Mouse (Mus musculus) cerebellum, adult 2 months (tissue): ENCODE data around the gene Fry. TPM values are rescaled to one million over a fixed set of nuclear protein-coding genes. Genes with fewer than 3 reads are reported as not detected.

Source experiments
- DNase-seq, 2 experiments: peaks; one replicate each; pipeline ENCODE4 v3.0.0; 2021
- H3K27ac ChIP-seq: fragments of 200-500 bp; 2 replicates; pipeline ENCODE4 v1.5.1; 2012; ENCODE audit warnings: low read length, control low read depth, inconsistent platforms; ENCODE audit not compliant: insufficient read depth
- H3K27me3 ChIP-seq: fragments of 200-500 bp; 2 replicates; pipeline ENCODE4 v1.6.1; 2012; ENCODE audit warnings: inconsistent platforms, mild to moderate bottlenecking, low read length, moderate library complexity; ENCODE audit not compliant: control insufficient read depth, insufficient read depth
- H3K4me1 ChIP-seq: fragments of 200-500 bp; 2 replicates; pipeline ENCODE4 v1.6.1; 2011; ENCODE audit warnings: low read length; ENCODE audit not compliant: control insufficient read depth, insufficient read depth
- H3K4me3 ChIP-seq: fragments of 200-500 bp; replicated peaks from 2 replicates; pipeline ENCODE3; 2011; ENCODE audit warnings: mild to moderate bottlenecking, low read depth, low read length, control low read depth; ENCODE audit not compliant: insufficient read depth
- CTCF ChIP-seq: fragments of 200-500 bp; IDR thresholded peaks from 2 replicates; pipeline ENCODE4 v1.5.1; 2011; ENCODE audit warnings: low read depth, mild to moderate bottlenecking, control low read depth, low read length, moderate library complexity, borderline replicate concordance; ENCODE audit not compliant: insufficient read depth
- POLR2A ChIP-seq: fragments of 200-500 bp; IDR thresholded peaks from 2 replicates; pipeline ENCODE4 v1.6.1; 2011; ENCODE audit warnings: low read length, control low read depth, borderline replicate concordance; ENCODE audit not compliant: insufficient read depth
- WGBS: fragments of 180-500 bp; shearing (Covaris S2); methylation state at CpG from one replicate; pipeline ENCODE4 v1.1.7; 2018; 5-methylcytosine and 5-hydroxymethylcytosine counted together
- polyA plus RNA-seq: library from polyadenylated mRNA; depleted of rRNA; stranded (reverse); fragments of >200 nt; gene quantifications from 2 replicates; pipeline ENCODE4 v1.2.3, GENCODE M21; 2012

Fry gene
- polyA plus RNA-seq, 1 experiment, result 92.2 TPM

DNA sequence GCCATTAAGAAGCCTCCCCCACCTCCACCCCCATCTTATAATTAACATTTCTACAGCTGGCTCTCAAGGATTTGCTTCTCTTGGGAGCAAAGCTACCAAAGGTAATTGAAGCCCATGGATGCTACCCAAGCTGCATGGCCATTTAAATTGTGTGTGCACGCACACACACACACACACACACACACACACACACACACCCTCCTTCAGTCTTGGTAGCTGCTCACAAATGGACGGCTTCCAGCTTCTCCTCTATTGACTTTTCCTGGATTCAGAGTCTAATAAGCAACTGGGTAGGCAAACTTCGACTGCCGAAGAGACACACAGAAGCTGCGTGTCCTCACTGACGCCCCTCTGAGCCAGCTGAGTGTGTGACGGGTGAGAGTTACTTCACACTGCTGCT lies 11.7 kb downstream of the Fry start:
- 54% methylated on average over 7 of the region's 7 CpGs for WGBS

DNA sequence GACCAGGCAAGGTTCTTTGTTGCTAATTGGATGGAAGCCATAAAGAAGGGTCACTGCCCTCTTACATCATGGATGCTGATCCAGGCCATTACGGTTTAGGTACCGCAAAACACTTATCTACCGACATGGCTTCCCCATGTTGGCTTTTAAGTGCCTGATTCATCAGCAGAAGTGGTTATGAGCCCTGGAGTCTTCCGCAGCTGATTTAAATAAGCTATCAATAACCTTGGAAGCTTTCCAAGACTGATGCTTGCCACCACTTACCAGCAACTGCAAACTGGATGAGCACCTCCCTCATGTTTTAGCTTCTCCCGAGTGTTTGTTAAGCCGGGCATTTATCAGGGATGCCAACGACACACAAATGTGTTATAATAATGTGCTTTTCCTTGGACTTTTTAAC lies 12.7 kb downstream of the Fry start:
- Histone ChIP-seq H3K27me3 (no peaks in the 10 kb centered on the region), H3K27ac (no peak overlapping the region), H3K4me1 (no peaks in the 10 kb centered on the region; the same call in 1 of the 2 replicates), H3K4me3 (no peak overlapping the region)
- DNase-seq, result no peak
- 85% methylated on average over 7 of the region's 7 CpGs for WGBS
- TF ChIP-seq POLR2A (no peak), CTCF (no peak)

More for the DNA sequence above, 11.7 kb downstream of the Fry start:
- TF ChIP-seq CTCF (no peak), POLR2A (no peak)
- no peak for DNase-seq
- Histone ChIP-seq H3K4me1 (no peaks in the 10 kb centered on the region; the same call in 1 of the 2 replicates), H3K27ac (no peak overlapping the region), H3K4me3 (no peak overlapping the region), H3K27me3 (no peaks in the 10 kb centered on the region)

DNA sequence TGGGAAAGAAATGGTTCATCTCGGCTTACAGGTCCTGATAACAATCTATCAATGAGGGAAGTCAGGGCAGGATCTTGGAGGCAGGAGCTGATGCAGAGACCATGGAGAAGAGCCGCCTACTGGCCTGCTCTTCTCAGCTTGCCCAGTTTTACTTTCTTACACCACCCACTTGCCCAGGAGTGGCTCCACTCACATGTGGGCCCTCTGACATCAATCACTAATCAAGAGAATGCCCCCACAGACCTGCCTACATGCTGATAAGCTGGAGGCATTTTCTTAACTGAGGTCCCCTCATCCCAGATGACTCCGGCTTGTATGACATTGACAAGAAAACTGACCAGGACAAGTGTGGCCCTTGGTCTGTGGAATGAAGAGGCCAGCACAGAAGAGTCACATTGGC lies 16.2 kb downstream of the Fry start:
- DNase-seq, result no peak
- no peak for TF ChIP-seq POLR2A
- TF ChIP-seq CTCF, result no peak
- WGBS, result 99% methylated on average over 3 of the region's 3 CpGs
- Histone ChIP-seq H3K27ac (no peak overlapping the region), H3K4me1 (no peaks in the 10 kb centered on the region), H3K4me3 (no peak overlapping the region), H3K27me3 (no peaks in the 10 kb centered on the region)

DNA sequence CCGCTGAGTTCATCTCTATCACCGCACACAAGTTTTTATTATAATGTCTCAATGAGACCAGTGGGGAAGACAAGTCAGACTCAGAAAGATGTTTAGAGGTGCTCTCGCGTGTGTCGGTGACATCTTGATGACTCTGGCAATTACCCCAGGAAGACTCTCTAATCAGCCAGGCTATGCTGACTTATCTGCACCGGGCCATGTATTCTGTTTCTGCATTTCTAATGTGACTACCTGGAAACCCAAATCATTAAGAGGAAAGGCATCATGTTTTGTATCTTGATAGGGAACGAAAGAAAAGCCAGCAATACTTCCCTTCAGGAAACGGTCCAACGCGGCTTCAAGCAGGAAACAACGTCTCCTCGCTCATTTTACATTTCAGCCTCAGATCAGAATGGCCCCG lies 17.1 kb downstream of the Fry start:
- DNase-seq, result no peak
- Histone ChIP-seq H3K4me3 (no peak overlapping the region), H3K27me3 (no peaks in the 10 kb centered on the region), H3K27ac (no peak overlapping the region), H3K4me1 (no peaks in the 10 kb centered on the region)
- 90% methylated on average over 13 of the region's 13 CpGs for WGBS
- no peak for TF ChIP-seq CTCF
- no peak for TF ChIP-seq POLR2A

DNA sequence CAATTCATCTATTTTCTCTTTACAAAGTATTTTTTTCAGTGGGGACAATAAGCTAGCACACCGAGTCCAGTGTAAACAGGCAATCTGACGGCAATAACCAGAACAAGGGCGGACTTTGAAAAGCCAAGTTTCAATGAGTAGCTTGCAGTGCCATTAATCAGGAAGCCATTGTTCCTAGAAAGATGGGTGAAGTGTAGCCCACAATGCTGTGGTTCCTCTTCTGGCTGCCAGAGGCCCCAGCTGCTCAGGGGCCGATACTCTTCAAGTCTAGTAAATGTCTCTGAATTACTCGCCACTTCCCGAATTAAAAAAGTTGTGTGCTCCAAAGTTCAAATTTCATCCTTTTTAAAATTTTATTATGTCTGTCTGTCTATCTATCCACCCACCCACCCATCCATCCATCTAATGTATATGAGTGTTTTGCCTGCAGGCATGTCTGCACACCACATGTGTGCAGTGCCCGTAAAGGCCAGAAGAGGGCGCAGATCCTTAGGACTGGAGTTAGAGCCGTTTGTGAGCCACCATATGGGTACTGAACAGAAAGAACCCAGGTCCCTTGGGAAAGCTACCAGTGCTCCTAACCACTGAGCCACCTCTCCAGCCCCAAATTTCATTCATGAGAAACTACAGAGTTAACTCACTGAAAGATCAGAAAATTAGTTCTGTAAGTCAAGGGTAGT lies 19.5 kb downstream of the Fry start:
- WGBS, result 85% methylated on average over 9 of the region's 9 CpGs
- Histone ChIP-seq H3K4me3 (no peak overlapping the region), H3K27ac (no peak overlapping the region), H3K27me3 (no peaks in the 10 kb centered on the region), H3K4me1 (no peaks in the 10 kb centered on the region)
- DNase-seq, result no peak
- TF ChIP-seq CTCF (no peak), POLR2A (no peak)

DNA sequence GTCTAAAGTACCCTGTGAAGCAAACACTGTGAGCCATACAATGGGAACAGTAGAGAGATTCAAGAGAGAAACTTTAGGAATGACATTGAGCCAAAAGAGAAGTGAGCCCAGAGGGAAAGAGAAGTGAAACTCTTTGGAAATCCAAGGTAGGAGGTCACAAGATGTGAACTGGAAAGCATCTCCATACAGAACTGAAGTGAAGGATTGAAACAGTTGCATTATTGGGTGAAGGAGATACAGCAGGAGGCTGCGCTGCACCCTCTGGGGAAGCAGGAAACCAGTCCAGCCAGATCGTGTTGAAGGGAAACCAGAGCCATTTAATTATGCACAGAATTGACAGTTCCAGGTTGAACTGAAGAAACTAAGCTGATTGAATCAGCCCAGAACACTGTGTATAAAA lies 22.1 kb downstream of the Fry start:
- Histone ChIP-seq H3K4me3 (no peak overlapping the region), H3K4me1 (peaks cover 3% of the 10 kb centered on the region; the same call in 1 of the 2 replicates), H3K27ac (no peak overlapping the region), H3K27me3 (no peaks in the 10 kb centered on the region)
- TF ChIP-seq POLR2A (no peak), CTCF (no peak)
- WGBS, result 56% methylated on average over 2 of the region's 2 CpGs
- DNase-seq, result no peak

DNA sequence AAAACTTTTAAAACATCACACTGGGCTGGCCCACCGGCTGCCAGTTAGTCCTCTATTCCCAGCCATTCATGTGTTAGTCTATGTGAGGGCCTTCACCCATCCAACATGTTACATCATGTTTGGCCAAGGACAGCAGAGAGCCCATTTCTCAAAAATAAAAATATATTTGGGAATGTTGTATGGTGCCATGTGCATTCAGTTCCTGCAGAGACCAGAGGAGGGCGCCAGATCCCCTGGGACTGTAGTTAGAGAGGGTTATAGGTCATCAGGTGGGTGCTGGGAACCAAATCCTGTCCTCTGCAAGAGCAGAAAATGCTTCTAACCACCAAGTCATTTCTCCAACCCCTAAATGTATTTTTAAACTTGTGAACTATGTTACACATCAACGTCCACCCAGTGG lies 27.5 kb downstream of the Fry start:
- H3K27ac ChIP-seq, result no peak overlapping the region
- TF ChIP-seq POLR2A (no peak), CTCF (no peak)
- 85% methylated on average over 3 of the region's 3 CpGs for WGBS
- H3K4me3 ChIP-seq, result no peak overlapping the region
- DNase-seq, result no peak
- no peaks in the 10 kb centered on the region for H3K27me3 ChIP-seq
- peaks cover 4% of the 10 kb centered on the region; the same call in 1 of the 2 replicates for H3K4me1 ChIP-seq

DNA sequence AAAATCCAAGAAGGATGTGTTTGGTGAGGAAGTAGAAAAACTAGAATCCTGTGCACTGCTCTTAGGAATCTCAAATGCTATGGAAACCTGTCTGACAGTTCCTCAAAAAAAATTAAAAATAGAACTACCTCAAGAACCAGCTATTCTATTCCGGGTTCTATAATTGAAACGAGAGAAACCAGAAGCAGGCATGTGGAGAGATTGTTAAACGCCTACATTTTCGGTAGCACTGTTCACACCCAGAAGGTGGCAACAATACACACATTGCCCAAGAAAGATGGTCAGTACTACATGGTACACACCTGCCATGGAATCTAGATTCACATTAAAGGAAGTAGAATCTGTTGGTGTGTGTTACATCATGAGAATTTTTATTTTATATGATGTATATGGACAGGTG lies 28.2 kb downstream of the Fry start:
- TF ChIP-seq CTCF (no peak), POLR2A (no peak)
- peaks cover 5% of the 10 kb centered on the region; the same call in 1 of the 2 replicates for H3K4me1 ChIP-seq
- no peak for DNase-seq
- no peak overlapping the region for H3K4me3 ChIP-seq
- no peaks in the 10 kb centered on the region for H3K27me3 ChIP-seq
- 92% methylated on average over 4 of the region's 4 CpGs for WGBS
- no peak overlapping the region for H3K27ac ChIP-seq

DNA sequence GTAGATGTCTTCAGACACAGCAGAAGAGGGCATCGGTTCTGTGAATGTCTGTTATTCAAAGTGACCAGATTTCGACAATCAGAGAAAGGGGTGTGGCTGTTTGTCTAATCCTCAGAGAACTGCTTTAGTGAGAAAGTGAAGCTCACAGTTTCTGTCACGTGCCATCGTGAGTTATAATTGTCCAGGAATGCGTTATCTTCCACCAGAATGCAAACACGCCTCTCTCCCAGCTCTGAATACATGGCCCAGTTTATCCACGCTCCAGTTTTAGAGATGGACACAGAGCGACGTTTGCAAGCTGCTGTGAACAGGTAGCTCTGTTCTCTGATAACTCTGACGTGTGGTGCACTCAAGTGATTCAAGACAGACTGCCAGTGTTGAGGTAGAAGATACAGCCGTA lies 31.3 kb downstream of the Fry start:
- H3K4me1 ChIP-seq, result peaks cover 15% of the 10 kb centered on the region
- DNase-seq, result no peak
- no peak overlapping the region for H3K4me3 ChIP-seq
- TF ChIP-seq POLR2A, result no peak
- no peak for TF ChIP-seq CTCF
- no peaks in the 10 kb centered on the region for H3K27me3 ChIP-seq
- no peak overlapping the region for H3K27ac ChIP-seq
- 73% methylated on average over 11 of the region's 11 CpGs for WGBS
